Mouse (Mus musculus) left cerebral cortex, postnatal 10 days (tissue): ENCODE data around the gene Smad9. TPM values are rescaled to one million over a fixed set of nuclear protein-coding genes. Genes with fewer than 3 reads are reported as not detected.

Experiments used
- DNase-seq, 2 experiments: peaks; one replicate each; pipeline ENCODE4 v3.0.0; 2021 to 2022; ENCODE audit warnings: low spot score in 2 of 2, mixed read lengths in 1 of 2; ENCODE audit errors: extremely low spot score in 1 of 2
- intact Hi-C: fragments of 180-260 bp; cut with DNase I; formaldehyde crosslinking; loops from one replicate; pipeline ENCODE4 v1.15.1; 2025
- total RNA-seq, 2 experiments: library from RNA; stranded (reverse); gene quantifications; 2 replicates each; pipeline ENCODE4 v1.2.3; 2021

The Smad9 gene
- total RNA-seq, result 1 to 10 TPM; 4.8 to 5.1 TPM

- intact Hi-C loops, result loop anchor here (5.0 kb wide), 1 partner anchor 37 kb away; no protein-coding TSS in a partner anchor
- DNase-seq, result peak; percentile 33 to 76
Observed at GRCm38 (mm10) chr3:54755145-54756041, at the start of gene Smad9. TSS of gene Smad9 (plus strand) at chr3:54755582.

- no peak for DNase-seq
- intact Hi-C loops, result no loop called here
Observed at GRCm38 (mm10) chr3:54708972-54709371, 46.4 kb upstream of the Smad9 start.

GRCm38 (mm10) chr3:54714253-54714652 lies 41.1 kb upstream of the Smad9 start, which contains the start of gene Gm21958:
TSS of gene Gm21958 (minus strand) at chr3:54714353.
- no peak for DNase-seq

GRCm38 (mm10) chr3:54715461-54715860 lies 39.9 kb upstream of the Smad9 start:
- no peak for DNase-seq
- intact Hi-C loops, result no loop called here

More at GRCm38 (mm10) chr3:54714253-54714652, 41.1 kb upstream of the Smad9 start, which contains the start of gene Gm21958:
- intact Hi-C loops, result no loop called here

GRCm38 (mm10) chr3:54717348-54717747 lies 38.0 kb upstream of the Smad9 start:
- no peak for DNase-seq
- intact Hi-C loops, result no loop called here

- intact Hi-C loops, result no loop called here
- no peak for DNase-seq
Observed at GRCm38 (mm10) chr3:54718947-54719346, 36.4 kb upstream of the Smad9 start.

- intact Hi-C loops, result no loop called here
- DNase-seq, result no peak
Observed at GRCm38 (mm10) chr3:54723741-54724500, 31.5 kb upstream of the Smad9 start.

- intact Hi-C loops, result no loop called here
- DNase-seq, result no peak
Observed at GRCm38 (mm10) chr3:54725344-54725743, 30.0 kb upstream of the Smad9 start.

- no peak for DNase-seq
- intact Hi-C loops, result no loop called here
Observed at GRCm38 (mm10) chr3:54727588-54727987, 27.8 kb upstream of the Smad9 start.

- intact Hi-C loops, result no loop called here
Observed at GRCm38 (mm10) chr3:54728100-54728499, 27.3 kb upstream of the Smad9 start.

GRCm38 (mm10) chr3:54731626-54732150 lies 23.7 kb upstream of the Smad9 start:
- DNase-seq, result no peak
- intact Hi-C loops, result loop anchor here (10.0 kb wide), 2 partner anchors 353 to 623 kb away; no protein-coding TSS in a partner anchor

More at GRCm38 (mm10) chr3:54728100-54728499, 27.3 kb upstream of the Smad9 start:
- no peak for DNase-seq

- intact Hi-C loops, result loop anchor here (10.0 kb wide), 2 partner anchors 352 to 622 kb away; no protein-coding TSS in a partner anchor
- DNase-seq, result no peak
Observed at GRCm38 (mm10) chr3:54732371-54732770, 23.0 kb upstream of the Smad9 start.

- peak; percentile 86 to 93 for DNase-seq
- intact Hi-C loops, result loop anchor here (5.0 to 10.0 kb wide), 3 partner anchors 68 to 620 kb away; no protein-coding TSS in a partner anchor
Observed at GRCm38 (mm10) chr3:54734411-54735246, 20.8 kb upstream of the Smad9 start.

- intact Hi-C loops, result loop anchor here (5.0 to 10.0 kb wide), 3 partner anchors 67 to 619 kb away; no protein-coding TSS in a partner anchor
- DNase-seq, result peak; percentile 77 to 87
Observed at GRCm38 (mm10) chr3:54735247-54736046, 19.9 kb upstream of the Smad9 start, which contains the start of the genes Exosc8 and Alg5. TSS of gene Exosc8 (minus strand) at chr3:54735393. TSS of gene Alg5 (plus strand) at chr3:54735539.

GRCm38 (mm10) chr3:54736101-54736927 lies 19.1 kb upstream of the Smad9 start:
- no peak for DNase-seq
- intact Hi-C loops, result loop anchor here (5.0 to 10.0 kb wide), 3 partner anchors 66 to 618 kb away; no protein-coding TSS in a partner anchor

GRCm38 (mm10) chr3:54737317-54737716 lies 18.1 kb upstream of the Smad9 start:
- intact Hi-C loops, result loop anchor here (5.0 to 10.0 kb wide), 3 partner anchors 65 to 617 kb away; no protein-coding TSS in a partner anchor
- DNase-seq, result no peak
